Mouse (Mus musculus): ENCODE data around the gene Dhps. TPM values are rescaled to one million over a fixed set of nuclear protein-coding genes. Genes with fewer than 3 reads are reported as not detected.

Dhps gene
- total RNA-seq (2022) = 10 to 100 TPM; 31.4 to 41.2 (median 33.2) TPM

DNA sequence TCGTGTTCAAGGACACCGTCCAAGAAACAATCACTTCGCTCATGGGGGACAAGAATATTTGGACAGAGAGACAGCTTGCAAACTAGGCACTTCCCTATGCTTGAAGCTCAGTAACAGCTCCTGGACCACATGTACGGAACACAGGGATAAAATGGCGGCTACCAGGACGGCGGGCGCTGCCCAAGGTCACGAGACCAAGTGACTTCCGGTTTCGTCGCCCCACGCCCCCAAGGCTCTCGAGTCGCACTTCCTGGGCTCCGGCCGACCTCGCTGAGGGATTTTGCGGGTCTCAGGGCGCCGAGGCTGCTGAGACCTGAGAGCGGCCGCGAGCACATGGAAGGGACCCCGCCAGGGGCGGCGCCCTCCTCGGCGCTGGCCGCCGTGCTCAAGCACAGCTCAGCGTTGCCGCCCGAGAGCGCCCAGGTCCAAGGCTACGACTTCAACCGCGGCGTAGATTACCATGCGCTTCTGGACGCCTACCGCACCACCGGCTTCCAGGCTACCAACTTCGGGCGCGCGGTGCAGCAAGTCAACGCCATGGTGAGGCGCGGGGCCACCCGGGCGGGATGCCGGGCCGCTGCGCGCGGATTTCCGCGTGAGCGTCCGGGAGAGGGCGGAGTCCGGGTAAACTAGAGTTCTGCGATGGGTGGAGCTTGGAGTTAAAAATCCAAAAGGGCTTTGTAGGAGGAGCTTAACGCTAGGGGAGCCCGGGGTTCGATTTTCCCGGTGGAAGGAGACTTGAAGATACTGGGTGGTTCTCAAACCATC, at the start of gene Dhps:
Gene Dhps (plus strand): TSS at position 244 of the 768 bp plus-strand sequence.
- peak; percentile 90 for DNase-seq

DNA sequence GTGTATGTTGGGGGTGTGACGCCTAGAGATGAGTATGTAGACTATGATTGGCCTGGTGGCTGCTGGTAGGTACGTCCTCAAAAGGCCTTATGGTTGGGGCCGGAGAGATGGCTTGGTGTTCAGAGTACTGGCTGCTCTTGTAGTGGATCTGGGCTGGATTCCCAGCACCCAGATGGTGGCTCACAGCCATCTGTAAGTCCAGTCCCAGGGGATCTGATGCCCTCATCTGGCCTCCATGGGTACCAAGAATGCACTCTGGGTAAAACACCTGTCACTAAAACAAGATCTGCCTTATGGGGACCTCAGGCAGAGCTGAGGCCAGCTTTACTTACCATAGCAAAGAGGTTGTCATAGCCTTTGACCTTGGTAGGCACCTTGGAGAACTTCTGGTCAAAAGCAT, 47.7 kb upstream of the Dhps start:
- DNase-seq = no peak

DNA sequence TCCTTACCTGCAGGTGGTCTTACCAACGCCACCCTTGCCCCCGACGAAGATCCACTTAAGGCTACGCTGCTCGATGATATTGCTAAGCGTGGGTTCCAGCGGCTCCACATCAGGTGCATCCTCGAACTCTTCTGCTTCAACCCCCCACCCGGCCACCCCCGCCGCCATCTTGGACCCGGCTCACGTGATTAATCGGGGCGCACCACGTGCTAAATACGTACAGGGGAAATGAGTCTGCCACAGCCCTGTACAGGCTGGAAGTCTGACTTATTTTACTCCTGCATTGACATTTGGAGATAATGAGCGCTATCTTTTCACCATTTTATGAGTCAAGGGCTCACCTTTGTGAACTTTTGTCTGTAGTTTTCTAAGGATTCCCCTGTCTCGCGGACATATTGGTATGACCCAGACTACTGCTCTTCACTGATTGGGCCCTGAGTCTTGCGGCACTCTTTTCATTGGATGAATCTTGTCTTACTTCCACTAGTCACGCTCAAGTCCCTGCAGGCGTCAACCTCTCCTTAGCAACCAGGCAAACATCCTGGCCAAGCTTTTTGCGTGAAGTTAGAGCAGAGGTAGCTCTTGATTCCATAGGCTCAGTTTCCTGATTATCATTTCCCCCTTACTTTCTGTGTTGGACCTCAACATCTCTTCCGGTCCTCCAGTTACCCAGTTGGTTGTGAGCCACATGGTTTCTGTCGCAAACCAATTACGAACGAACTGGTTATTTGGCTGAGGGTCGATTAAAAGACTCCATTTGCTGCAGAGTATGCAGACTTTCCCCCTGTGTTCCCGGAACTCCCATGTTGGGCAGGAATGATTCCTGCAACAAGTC, 46.2 kb upstream of the Dhps start, which contains the start of gene Asna1:
Gene Asna1 (minus strand): TSS at position 184 of the 835 bp plus-strand sequence.
- peak; percentile 84 for DNase-seq

DNA sequence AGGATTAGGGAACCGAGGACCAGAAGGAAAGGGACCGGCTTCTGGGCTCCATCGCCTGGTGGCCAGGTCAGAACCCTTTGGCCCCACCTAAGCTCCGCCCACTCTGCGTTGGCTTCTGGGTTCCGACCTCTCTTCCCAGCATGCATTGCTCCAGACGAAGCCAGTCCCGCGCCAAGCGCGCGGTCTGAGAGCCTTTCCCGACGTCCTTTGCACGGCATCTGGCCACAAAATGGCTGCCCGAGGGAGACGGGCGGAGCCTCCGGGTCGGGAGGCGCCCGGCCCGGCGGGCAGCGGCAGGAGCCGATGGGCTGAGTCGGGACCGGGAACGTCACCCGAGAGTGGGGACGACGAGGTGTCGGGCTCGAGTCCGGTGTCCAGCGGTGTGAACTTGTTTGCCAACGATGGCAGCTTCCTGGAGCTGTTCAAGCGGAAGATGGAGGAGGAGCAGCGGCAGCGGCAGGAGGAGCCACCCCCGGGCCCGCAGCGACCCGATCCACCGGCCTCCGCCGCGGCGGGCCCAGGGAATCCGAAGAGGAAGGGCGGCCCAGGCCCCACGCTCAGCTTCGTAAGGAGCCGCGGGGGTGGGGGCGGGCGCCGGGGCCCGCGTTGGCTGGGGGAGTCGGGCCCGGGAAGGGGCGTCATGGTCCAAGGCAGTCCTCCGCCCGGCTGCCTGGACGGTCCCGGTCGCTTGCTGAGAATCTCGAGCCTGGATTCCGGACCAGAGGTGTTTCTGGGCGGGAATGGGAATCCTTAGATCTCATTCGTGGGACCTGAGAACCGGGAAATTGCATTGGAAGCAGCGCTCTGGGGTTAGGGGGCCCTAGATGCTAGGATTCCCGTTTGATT, 44.7 kb upstream of the Dhps start, which contains the start of gene Trir:
Gene Trir (plus strand): TSS at position 154 of the 846 bp plus-strand sequence.
- peak; percentile 96 for DNase-seq

DNA sequence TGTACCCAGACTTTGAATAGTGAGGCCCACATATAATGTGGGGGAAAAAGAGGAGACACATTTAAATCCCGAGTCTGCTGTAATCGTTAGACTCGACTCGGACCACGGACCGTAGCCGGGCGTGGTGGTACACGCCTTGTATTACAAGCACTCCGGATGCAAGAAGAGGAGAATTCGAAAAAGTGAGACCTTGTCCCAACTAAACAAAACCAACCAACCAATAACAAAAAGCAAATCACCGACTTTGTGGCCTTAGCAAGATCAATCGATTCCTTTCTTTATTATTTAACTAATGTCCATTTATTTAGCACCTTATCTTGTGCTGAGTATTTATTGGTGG, 44.1 kb upstream of the Dhps start:
- DNase-seq = no peak

DNA sequence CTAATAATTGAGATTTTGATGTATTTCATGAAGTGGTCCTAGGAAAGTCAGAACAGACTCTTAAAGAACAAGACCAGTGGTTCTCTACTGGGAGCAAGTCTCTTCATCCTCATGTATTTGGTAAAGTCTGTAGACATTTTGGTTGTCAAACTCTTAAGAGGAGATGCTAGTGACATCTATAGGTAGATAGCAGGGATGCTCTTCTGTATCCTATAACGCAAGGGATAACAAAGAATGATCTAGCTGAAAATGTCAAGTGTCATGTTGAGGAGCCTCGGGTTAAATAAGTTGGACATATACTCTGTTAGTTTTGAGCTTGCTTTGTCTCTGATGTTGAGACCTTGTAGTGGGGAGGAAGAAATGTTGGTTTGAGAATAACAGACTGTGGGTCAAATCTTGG, 43.6 kb upstream of the Dhps start:
- DNase-seq = no peak

DNA sequence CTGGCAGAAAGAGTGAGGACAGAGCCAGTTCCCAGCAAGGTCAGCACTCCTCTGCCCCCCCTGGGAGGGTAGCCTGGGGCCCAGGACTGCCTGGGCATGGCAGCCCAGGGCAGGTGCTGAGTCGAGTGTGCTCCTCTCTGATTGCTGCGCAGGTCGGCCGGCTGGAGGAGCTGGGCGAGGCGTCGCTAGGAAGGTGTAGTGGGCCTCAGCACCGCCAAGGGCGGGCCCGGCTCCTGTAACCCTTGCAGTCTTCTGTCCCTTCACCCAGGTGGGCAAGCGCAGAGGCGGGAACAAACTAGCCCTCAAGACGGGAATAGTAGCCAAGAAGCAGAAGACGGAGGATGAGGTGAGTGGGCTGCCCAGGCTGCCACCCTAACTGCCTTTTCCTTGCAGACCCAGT, 42.3 kb upstream of the Dhps start:
- no peak for DNase-seq

DNA sequence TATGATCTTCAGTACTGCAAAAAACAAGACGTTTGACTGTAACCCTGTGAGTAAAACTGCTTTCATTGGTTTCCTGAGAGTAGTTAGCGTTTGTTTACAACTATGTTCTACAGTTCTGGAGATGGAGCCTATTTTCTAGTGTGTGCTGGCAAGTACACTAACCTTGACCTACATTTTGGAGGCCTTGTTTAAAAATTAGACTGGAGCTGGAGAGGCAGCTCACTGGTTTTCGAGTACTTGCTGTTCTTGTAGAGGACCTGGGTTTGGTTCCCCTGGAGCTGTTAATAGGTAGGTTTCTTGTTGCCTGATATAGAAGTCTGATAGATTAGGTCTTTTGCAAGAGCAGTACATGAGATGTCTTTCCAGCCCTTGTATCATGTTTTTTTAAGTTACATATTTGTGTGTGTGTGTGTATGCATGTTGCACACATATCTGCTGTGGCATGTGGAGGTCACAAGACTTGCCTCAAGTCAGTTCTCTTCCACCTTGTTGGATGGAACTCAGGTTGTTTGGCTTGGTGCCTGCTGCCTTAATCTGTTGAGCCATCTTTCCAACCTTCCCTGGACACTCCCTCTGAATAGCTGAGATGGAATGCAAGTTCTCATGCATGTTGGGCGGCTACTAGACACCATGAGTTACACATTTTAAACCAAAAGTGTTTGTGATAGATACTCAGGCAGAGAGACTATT, 38.8 kb upstream of the Dhps start:
- no peak for DNase-seq

DNA sequence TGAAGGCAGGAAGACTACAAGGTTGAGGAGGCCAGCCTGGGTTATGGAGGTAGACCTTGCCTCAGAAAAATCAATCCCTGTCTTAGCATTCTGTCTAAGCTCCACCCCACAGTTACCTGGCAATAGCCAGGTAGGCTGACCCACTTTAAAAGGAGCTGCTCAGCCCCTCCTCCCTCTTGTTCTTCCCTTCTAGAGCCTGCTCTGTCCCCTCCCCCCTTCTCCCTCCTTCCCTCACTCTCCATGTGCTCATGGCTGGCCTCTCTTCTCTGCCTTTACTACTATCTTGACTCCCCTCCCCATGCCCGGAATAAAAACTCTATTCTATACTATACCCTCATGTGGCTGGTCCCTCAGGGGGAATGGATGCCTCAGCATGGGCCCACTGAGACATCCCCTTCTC, 37.7 kb upstream of the Dhps start:
- no peak for DNase-seq

DNA sequence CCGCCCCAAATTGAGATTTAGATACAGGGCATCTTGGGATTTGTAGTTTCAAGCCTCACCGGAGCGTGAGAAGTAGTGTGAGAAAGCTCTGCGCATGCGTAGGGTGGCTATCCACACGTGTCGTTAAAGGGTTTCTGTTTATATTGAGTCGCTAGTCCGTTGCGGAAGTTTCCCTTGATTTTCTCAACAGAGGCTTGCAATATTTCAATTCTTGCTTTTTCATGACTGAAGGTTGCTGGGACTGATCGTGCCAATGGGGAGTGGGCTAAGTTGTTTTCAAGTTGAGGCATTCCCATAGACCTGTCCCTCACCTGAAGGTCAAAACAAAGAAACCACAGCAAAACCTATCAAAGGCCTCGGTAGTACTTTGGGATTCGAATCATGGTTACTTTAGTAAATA, 36.8 kb upstream of the Dhps start:
- peak; percentile 71 for DNase-seq

DNA sequence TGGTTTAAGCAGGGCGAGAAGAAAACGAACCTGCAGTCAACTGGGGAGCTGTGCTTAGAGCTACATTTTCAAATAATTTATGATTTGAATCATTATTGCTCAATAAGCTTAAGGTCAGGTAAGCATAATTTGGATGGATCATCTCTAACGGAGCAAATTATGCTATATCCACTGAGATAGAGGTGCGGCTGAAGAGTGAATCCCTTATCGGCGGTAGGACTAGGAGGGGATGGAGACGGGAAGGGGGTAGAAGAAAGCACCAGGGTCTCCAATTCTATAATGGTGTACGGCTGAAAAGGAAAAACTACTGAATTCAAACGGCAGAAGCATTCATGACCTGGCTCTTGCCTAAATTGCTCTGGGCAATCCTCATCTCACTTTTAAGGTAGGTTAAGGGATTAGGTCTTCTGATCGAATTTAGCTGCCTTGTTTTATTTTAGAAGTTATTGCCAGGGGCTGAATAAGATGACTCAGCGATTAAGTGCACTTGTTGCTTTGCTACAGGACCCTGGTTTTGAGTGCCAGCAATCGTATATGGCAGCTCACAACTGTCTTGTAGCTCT, 36.3 kb upstream of the Dhps start:
- DNase-seq = no peak

DNA sequence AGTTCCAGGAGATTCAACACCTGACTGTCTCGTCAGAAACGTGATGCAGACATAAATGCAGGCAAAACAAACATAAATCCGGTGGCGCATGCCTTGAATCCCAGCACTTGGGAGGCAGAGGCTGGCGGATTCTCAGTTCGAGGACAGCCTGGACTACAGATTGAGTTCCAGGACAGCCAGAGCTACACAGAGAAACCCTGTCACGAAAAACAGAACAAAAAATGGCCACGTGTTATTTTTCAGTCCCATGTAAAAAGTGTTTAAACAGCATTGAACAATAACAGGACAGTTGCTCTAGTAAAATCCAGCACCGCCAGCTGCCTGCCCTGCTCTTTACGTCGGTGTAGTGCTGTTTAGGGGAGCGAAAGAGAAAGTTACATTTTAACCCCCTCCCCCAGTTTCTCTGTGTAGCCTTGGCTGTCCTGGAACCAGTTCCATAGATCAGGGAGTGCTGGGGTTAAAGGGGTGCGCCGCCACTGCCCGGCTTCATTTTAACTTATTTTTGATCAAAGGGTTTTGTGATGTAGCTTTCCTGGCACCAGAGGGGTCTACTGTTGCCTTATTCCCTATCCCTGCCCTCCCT, 35.7 kb upstream of the Dhps start:
- no peak for DNase-seq

DNA sequence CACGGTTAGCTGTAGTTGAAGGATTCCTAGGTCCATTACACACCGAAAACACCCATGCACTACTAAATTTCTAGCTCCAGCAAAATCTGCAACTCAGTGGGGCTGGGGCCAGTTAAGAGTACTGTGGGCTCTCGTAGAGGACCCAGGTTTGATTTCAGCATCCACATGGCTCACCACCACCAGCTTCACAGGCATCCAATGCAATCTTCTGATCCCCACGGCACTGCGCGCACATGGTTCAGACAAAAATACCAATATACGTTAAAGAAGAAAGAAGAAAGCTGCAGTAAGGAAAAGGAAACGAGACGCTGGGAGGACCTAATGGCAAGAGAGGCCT, 35.2 kb upstream of the Dhps start:
- no peak for DNase-seq

DNA sequence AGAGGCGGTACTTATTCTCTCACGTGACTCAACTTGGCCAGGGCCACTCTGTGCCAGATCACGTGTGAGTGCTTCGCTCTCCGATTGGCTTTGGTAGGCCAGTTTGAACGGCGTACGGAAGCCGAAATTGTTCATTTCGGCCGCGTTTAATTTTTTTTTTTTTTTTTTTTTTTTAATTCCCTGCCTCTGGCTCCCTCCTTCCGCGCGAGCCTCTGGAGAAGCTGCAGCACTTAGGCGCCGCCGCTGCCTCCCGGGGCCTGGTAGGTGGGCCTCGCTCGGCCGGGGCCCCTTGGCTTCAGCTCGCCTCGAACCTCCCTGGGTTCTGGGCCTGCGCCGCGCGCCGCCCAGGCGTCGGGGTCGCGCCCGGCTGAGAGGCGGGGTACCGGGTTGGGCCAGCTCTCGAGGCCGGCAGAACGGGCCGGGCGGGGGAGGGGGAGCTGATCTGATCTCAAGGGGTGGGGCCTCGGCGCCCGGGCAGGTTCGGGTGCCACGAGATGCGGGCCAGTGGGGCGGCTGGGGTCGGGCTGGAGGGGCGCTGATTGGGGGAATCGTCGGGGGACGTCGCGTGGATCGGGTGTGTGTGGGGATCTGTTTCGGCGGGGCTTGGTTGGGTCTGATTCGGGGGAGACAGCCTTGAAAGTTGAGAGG, 34.7 kb upstream of the Dhps start, which contains the start of gene Tnpo2:
Gene Tnpo2 (plus strand): TSS at position 198 of the 648 bp plus-strand sequence.
- peak; percentile 90 for DNase-seq

DNA sequence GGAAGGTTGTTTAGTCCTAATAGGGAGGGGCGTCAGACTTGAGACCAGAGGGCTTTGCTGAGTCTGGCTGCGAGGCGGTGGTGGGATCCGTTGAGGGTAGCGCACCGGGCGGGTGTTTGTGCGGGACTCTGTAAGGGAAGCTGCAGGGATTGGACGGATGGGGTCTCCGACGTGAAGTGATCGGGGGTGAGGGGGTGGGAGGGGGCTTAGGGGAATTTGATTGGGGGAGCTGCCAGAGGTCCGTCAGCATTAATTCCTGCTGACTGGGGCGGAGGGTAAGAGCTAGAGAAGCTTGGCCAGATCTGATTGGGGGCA, 34.2 kb upstream of the Dhps start:
- DNase-seq = no peak

DNA sequence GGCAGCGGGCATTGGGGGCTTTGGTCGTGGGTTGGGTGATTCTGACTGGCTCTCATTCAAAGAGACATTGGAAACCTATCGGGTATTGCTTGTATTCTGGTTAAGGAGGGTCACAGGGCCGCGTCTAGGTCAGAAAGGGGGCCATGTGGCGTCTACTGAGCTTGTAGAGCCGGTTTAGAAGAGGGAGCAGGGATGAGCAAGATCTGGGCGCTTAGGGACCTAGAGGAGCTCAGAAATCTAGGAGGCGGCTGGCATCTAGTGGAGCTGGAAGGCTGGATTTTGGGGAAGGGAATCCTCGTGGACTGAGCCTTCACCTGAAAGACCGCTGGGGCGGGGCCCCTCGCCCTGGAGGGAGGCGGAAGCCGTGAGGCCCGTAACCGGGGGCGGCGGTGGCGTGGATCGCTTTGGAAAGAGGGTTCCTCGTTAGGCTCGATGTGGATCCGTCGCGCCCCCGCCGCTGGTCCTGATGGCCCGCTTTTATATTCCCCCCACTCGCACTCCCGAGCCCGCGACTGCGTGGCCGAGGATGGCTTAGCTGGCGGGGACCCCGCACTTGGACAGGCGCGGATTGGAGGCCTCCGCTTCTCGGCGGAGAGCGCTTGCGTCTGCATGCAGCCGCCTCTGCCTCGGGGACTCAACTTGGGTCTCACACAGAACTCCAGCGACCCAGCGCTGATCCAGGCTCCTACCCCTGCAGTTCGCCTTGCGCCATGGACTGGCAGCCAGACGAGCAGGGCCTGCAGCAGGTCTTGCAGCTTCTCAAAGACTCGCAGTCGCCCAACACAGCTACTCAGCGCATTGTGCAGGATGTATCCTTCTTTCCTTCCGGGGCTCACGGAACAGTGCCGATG, 33.7 kb upstream of the Dhps start:
- no peak for DNase-seq

DNA sequence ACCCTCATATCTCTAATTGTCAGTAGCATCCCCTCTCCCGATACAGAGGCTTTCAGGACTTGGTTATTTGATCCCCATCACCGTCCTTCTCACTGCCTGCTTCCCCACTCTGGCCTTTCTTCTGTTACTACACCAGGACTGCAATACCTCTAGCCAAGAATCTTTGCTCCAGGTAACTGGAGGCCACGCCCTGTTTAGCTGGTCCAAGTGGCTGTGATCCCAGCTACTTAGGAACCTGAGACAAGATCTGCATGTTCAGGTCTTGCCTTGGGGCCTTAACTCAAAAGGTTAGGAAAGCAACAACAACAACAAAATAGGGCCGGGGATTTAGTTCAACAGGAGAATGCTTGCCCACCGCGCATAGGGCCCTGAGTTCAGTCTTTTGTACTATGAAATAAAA, 27.9 kb upstream of the Dhps start:
- DNase-seq = no peak

DNA sequence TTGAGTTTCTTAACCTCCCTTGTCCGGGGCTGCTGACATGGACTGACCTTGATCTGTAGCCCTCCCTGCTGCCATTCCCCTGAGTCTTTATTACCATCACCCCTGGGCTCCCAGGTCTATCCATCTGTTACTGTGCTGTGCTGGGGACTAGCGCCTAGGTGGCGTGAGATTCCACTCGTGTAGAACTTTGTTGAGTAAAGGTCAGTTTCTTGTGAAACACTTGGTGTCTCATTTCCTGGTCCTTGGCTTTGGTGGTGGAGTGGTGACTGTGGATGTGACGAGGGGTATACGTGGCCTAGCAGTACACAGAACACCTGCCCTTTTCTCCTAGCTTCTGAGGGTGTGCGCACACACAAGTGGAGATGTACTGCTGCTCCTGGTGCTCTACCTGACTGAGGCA, 14.2 kb upstream of the Dhps start:
- DNase-seq = no peak

DNA sequence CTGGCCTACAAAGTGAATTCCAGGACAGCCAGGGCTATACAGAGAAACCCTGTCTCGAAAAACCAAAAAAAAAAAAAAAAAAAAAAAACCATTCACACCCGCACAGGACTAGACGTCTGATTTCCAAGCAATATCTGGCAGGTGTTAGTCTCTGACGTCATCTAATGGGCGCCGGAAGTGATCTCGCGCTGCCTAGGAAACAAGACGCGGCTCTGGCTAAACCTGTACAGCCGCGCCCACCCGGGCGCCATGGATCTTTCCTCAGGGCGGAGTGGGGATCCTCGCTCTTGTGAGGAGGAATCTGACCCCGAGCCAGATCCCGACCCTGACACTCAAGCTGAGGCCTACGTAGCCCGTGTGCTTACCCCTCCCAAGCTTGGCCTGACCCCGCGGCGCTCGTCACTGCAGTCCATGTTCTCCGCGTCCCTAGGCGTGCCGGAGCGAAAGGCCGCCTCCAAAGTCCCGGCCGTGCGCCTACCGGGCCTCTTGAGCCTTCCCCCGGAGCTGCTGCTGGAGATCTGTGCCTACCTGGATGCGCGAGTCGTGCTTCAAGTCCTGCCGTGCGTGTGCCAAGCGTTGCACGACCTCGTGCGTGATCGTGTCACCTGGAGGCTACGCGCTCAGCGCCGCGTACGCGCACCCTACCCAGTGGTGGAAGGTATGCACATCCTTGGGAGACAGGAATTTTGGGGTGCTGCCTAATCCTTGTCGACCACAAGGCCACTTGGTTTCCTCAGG, 11.5 kb upstream of the Dhps start, which contains the start of gene Fbxw9:
Gene Fbxw9 (plus strand): TSS at position 177 of the 738 bp plus-strand sequence.
- peak; percentile 87 for DNase-seq
